In the genomic region with DNA sequence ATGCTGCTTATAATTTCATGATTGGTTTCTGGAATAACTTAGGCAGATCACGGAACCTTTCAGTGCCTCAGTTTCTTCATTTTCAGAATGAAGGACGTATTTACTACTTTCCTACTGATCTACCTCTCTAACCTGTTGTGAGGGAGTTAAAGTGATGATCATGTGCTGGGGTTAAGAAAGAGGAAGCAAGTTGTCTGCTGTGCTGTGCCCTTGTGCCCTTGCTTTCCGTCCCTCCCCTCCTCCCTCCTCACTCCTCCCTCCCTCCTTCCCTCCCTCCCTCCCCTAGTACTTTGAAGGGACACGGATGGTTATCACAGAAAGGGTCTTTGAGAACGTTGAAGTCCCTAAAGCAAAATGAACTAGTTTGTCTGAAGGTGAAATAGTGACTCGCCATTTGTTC, we compare ENCODE assay signal across 25 mouse cellular contexts.
"Had no signal": no experiment of that assay in that cellular context is flagged by ENCODE, and none has a peak within 500 bp of the region (broad histone marks: within the 10 kb centered on the region; RNA-seq: fewer than 3 reads in every experiment).

No protein-coding gene starts in this region.

- H3K4me3 ChIP-seq: left cerebral cortex, adult 2 months; limb, embryonic 12.5 days; limb, embryonic 15.5 days; liver, embryonic 12.5 days; liver, embryonic 15.5 days; lung, embryonic 15.5 days; megakaryocyte, embryonic 14.5 days; midbrain, embryonic 10.5 days; midbrain, embryonic 13.5 days; neural tube, embryonic 12.5 days; neural tube, embryonic 15.5 days had no signal

- H3K36me3 ChIP-seq: lung, embryonic 15.5 days had no signal

- H3K27me3 ChIP-seq: limb, embryonic 12.5 days; limb, embryonic 15.5 days; liver, embryonic 12.5 days; liver, embryonic 15.5 days; lung, embryonic 15.5 days; megakaryocyte, embryonic 14.5 days; midbrain, embryonic 13.5 days; neural tube, embryonic 12.5 days; neural tube, embryonic 15.5 days had no signal

- H3K4me2 ChIP-seq: limb, embryonic 12.5 days; limb, embryonic 15.5 days; liver, embryonic 12.5 days; liver, embryonic 15.5 days; lung, embryonic 15.5 days; midbrain, embryonic 13.5 days; neural tube, embryonic 12.5 days; neural tube, embryonic 15.5 days had no signal

- H3K9me3 ChIP-seq: limb, embryonic 12.5 days; limb, embryonic 15.5 days; liver, embryonic 12.5 days; liver, embryonic 15.5 days; lung, embryonic 15.5 days; megakaryocyte, embryonic 14.5 days; midbrain, embryonic 10.5 days; midbrain, embryonic 13.5 days; neural tube, embryonic 12.5 days; neural tube, embryonic 15.5 days had no signal

- H3K4me1 ChIP-seq: limb, embryonic 12.5 days; limb, embryonic 15.5 days; liver, embryonic 12.5 days; liver, embryonic 15.5 days; lung, embryonic 15.5 days; megakaryocyte, embryonic 14.5 days; midbrain, embryonic 10.5 days; midbrain, embryonic 13.5 days; neural tube, embryonic 12.5 days; neural tube, embryonic 15.5 days had no signal

- H3K9ac ChIP-seq: limb, embryonic 12.5 days; limb, embryonic 15.5 days; liver, embryonic 12.5 days; liver, embryonic 15.5 days; lung, embryonic 15.5 days; midbrain, embryonic 13.5 days; neural tube, embryonic 12.5 days; neural tube, embryonic 15.5 days had no signal

- DNase-seq: kidney, adult 2 months; kidney, postnatal 36 days; layer of hippocampus, postnatal 36 days; left cerebral cortex, postnatal 4 days; lung, adult 18-20 months; lung, postnatal 10 days; lung, postnatal 4 days; right cerebral cortex, postnatal 25 days; thymus, adult 2 months; thymus, postnatal 14 days; thymus, postnatal 4 days had no signal

- ATAC-seq: intestine, postnatal 0 days; liver, embryonic 12.5 days; midbrain, embryonic 13.5 days had no signal

- H3K27ac ChIP-seq: kidney, postnatal 0 days; left cerebral cortex, adult 2 months; limb, embryonic 12.5 days; limb, embryonic 15.5 days; liver, embryonic 12.5 days; liver, embryonic 15.5 days; lung, embryonic 15.5 days; midbrain, embryonic 10.5 days; midbrain, embryonic 13.5 days; neural tube, embryonic 12.5 days; neural tube, embryonic 15.5 days; stomach, postnatal 0 days had no signal
